Mouse (Mus musculus) spleen, postnatal 4 days (tissue): ENCODE data around the gene Rnf149.

Experiments
- DNase-seq, 2 experiments: peaks; one replicate each; pipeline ENCODE4 v3.0.0; 2022; ENCODE audit warnings: low spot score in 2 of 2

Rnf149 gene

GRCm38 (mm10) chr1:39530258-39530943 lies 46.8 kb downstream of the Rnf149 start:
- DNase-seq = peak; percentile 73 to 89

GRCm38 (mm10) chr1:39528319-39528718 lies 48.9 kb downstream of the Rnf149 start:
- DNase-seq = no peak

- peak; percentile 80 to 96 for DNase-seq
Observed at GRCm38 (mm10) chr1:39527432-39527831, 49.8 kb downstream of the Rnf149 start.

- DNase-seq = no peak
Observed at GRCm38 (mm10) chr1:39526371-39527167, 50.6 kb downstream of the Rnf149 start.

GRCm38 (mm10) chr1:39525763-39526162 lies 51.4 kb downstream of the Rnf149 start:
- no peak for DNase-seq

- no peak for DNase-seq
Observed at GRCm38 (mm10) chr1:39522519-39522918, 54.7 kb downstream of the Rnf149 start.

GRCm38 (mm10) chr1:39521326-39521725 lies 55.9 kb downstream of the Rnf149 start:
- no peak for DNase-seq

- no peak for DNase-seq
Observed at GRCm38 (mm10) chr1:39515303-39515991, 61.8 kb downstream of the Rnf149 start.

GRCm38 (mm10) chr1:39512183-39512582 lies 65.0 kb downstream of the Rnf149 start:
- no peak for DNase-seq

- DNase-seq = no peak
Observed at GRCm38 (mm10) chr1:39511775-39512174, 65.4 kb downstream of the Rnf149 start.

GRCm38 (mm10) chr1:39505600-39505999 lies 71.6 kb downstream of the Rnf149 start:
- no peak for DNase-seq

GRCm38 (mm10) chr1:39504261-39504660 lies 72.9 kb downstream of the Rnf149 start:
- DNase-seq = no peak

GRCm38 (mm10) chr1:39502817-39503633 lies 74.2 kb downstream of the Rnf149 start:
- peak; percentile 29 to 68 for DNase-seq
